Mouse (Mus musculus) MEL (cell line): ENCODE data around the gene Vti1a.

Source experiments
- CHD2 ChIP-seq: IDR thresholded peaks from 2 replicates; pipeline ENCODE4 v1.6.1; 2011; ENCODE audit warnings: low read length, improper control_type of control experiment
- CTCF ChIP-seq, 3 experiments: IDR thresholded peaks in 2 of 3; conservative IDR thresholded peaks in 1 of 3; 2 replicates each; pipeline ENCODE4 v1.5.1; 2011 to 2012; ENCODE audit warnings: low read length in 3 of 3, low read depth in 2 of 3, mild to moderate bottlenecking in 2 of 3, improper control_type of control experiment in 1 of 3, inconsistent platforms in 1 of 3, mixed read lengths in 1 of 3, moderate library complexity in 1 of 3; ENCODE audit not compliant: control insufficient read depth in 1 of 3, insufficient read depth in 1 of 3, poor library complexity in 1 of 3, severe bottlenecking in 1 of 3
- EP300 ChIP-seq, 2 experiments: IDR thresholded peaks; 2 replicates each; pipeline ENCODE4 v1.6.1; 2011; ENCODE audit warnings: improper control_type of control experiment in 2 of 2, low read length in 2 of 2, low read depth in 1 of 2, mild to moderate bottlenecking in 1 of 2
- GATA1 ChIP-seq: IDR thresholded peaks from 2 replicates; pipeline ENCODE4 v1.6.1; 2011; ENCODE audit warnings: low read depth, low read length, improper control_type of control experiment
- JUND ChIP-seq: IDR thresholded peaks from 2 replicates; pipeline ENCODE4 v1.6.1; 2011; ENCODE audit warnings: low read depth, mild to moderate bottlenecking, improper control_type of control experiment, low read length
- MAX ChIP-seq: IDR thresholded peaks from 2 replicates; pipeline ENCODE4 v1.6.1; 2011; ENCODE audit warnings: low read length, improper control_type of control experiment
- MXI1 ChIP-seq: IDR thresholded peaks from 2 replicates; pipeline ENCODE4 v1.6.1; 2011; ENCODE audit warnings: mild to moderate bottlenecking, low read depth, low read length, improper control_type of control experiment
- POLR2A ChIP-seq, 2 experiments: IDR thresholded peaks; 2 replicates each; pipeline ENCODE4 v1.6.1; 2011 to 2012; ENCODE audit warnings: low read length in 2 of 2, mild to moderate bottlenecking in 2 of 2, control low read depth in 1 of 2, improper control_type of control experiment in 1 of 2, low read depth in 1 of 2, moderate library complexity in 1 of 2; ENCODE audit not compliant: control insufficient read depth in 1 of 2, insufficient read depth in 1 of 2, poor library complexity in 1 of 2
- POLR2AphosphoS5 ChIP-seq: IDR thresholded peaks from 2 replicates; pipeline ENCODE4 v1.6.1; 2012; ENCODE audit warnings: low read depth, borderline replicate concordance, mild to moderate bottlenecking, inconsistent platforms, low read length, moderate library complexity, mixed read lengths
- RCOR1 ChIP-seq: IDR thresholded peaks from 2 replicates; pipeline ENCODE4 v1.6.1; 2012; ENCODE audit warnings: low read depth, mild to moderate bottlenecking, inconsistent platforms, low read length, improper control_type of control experiment
- SIN3A ChIP-seq: IDR thresholded peaks from 2 replicates; pipeline ENCODE4 v1.6.1; 2012; ENCODE audit warnings: low read length, improper control_type of control experiment, inconsistent platforms
- TCF12 ChIP-seq: IDR thresholded peaks from 2 replicates; pipeline ENCODE4 v1.6.1; 2014; ENCODE audit warnings: low read depth, mild to moderate bottlenecking, inconsistent platforms, low read length, improper control_type of control experiment, moderate library complexity
- USF1 ChIP-seq: IDR thresholded peaks from 2 replicates; pipeline ENCODE4 v1.6.1; 2014; ENCODE audit warnings: low read depth, mild to moderate bottlenecking, inconsistent platforms, low read length, improper control_type of control experiment, moderate library complexity

DNA sequence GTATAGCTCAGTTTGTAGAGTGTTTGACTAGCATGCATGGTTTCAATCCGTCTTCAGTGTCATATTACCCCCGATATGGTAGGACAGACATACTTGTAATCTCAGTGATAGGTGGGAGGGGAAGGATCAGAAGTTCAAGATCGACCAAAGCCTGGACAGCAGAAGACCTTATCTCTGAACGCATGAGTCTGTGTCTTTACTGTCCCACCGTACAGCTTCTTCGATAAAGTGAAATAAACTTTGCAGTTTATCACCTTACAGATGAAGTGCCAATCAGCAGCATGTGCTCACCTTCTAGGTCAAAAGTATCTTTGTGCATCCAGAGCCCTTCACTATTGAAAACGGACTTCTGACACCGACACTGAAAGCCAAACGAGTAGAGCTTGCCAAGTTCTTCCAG lies 21.0 kb upstream of the Vti1a start:
- TF ChIP-seq TCF12 (peak; percentile 71), POLR2A (IDR thresholded peaks at IDR 0.05; ENCODE audit: control insufficient read depth in 1 of 2, insufficient read depth in 1 of 2, low read depth in 1 of 2, low read length in 2 of 2, poor library complexity in 1 of 2) (no peak; a peak in 1 of 4 replicates), USF1 (no peak), MXI1 (peak; percentile 25; the same call in 1 of the 2 replicates), JUND (no peak), GATA1 (peak; percentile 79), EP300 (IDR thresholded peaks at IDR 0.05; ENCODE audit: low read depth in 1 of 2, low read length in 2 of 2) (peak; percentile 77 to 84), CHD2 (no peak), RCOR1 (peak; percentile 49; the same call in 1 of the 2 replicates), CTCF (IDR thresholded peaks at IDR 0.05 in 2 of 3, conservative IDR thresholded peaks at IDR 0.05 in 1 of 3; ENCODE audit: control insufficient read depth in 1 of 3, insufficient read depth in 1 of 3, low read depth in 2 of 3, low read length in 3 of 3, poor library complexity in 1 of 3, severe bottlenecking in 1 of 3) (no peak), SIN3A (peak; percentile 68), POLR2AphosphoS5 (no peak), MAX (peak; percentile 59)
